Mouse (Mus musculus): ENCODE measurements at regions not wholly inside any gene's neighbourhood (a gene's known extent, or its start where the extent isn't known, plus 50 kb on each side); places are given as distances from the start of the nearest gene placed in this dataset.

DNA sequence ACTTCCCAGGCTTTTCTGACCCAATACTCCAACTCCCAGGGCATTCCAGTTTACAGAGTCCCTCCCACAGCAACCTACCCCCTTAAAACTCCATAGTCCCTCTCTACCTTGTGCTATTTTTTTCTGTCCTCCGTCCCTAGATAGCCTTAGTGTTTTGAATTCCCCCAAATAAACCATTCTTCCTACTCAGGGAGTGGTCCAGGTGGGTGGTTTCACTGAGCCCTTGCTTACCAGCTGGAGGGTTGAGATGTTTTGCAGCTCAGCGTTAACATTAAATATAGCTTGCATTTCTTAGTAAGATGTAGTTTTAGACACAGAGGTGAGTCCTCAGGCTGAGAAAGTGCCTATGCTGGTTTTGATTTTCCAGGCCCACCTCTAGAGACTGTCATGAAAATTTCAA, 313.0 kb downstream of the Bmper start:
- H3K9ac ChIP-seq (ENCODE audit: low read depth, low read length): no peak overlapping the region
- no peaks in the 10 kb centered on the region for H3K79me2 ChIP-seq (ENCODE audit: control insufficient read depth, insufficient read depth, low read length)
- H3K27me3 ChIP-seq (ENCODE audit: control insufficient read depth, insufficient read depth, low read length): no peaks in the 10 kb centered on the region
- no peak for TF ChIP-seq POLR2A (IDR thresholded peaks at IDR 0.05; ENCODE audit: extremely low read depth, insufficient read depth, low read length)
- TF ChIP-seq CTCF (IDR thresholded peaks at IDR 0.05; ENCODE audit: low read depth, low read length): no peak
- no peaks in the 10 kb centered on the region for H3K36me3 ChIP-seq (ENCODE audit: control insufficient read depth, insufficient read depth, low read length)
- no peak for DNase-seq (ENCODE audit: extremely low read depth, low read depth, low spot score)
- no peak overlapping the region for H3K4me3 ChIP-seq (ENCODE audit: insufficient read depth, low read depth, low read length)
- H3K27ac ChIP-seq (replicated peaks; ENCODE audit: insufficient read depth, low read depth, low read length): no peak overlapping the region
- WGBS: 79% methylated on average over 2 of the region's 2 CpGs
- no peaks in the 10 kb centered on the region for H3K4me1 ChIP-seq (ENCODE audit: control insufficient read depth, insufficient read depth, low read length)

- TF ChIP-seq CTCF (IDR thresholded peaks at IDR 0.05; ENCODE audit: low read depth, low read length) (no peak), POLR2A (IDR thresholded peaks at IDR 0.05; ENCODE audit: extremely low read depth, insufficient read depth, low read length) (no peak)
- no peaks in the 10 kb centered on the region for H3K27me3 ChIP-seq (ENCODE audit: control insufficient read depth, insufficient read depth, low read length)
- DNase-seq (ENCODE audit: extremely low read depth, low read depth, low spot score): no peak
- H3K9ac ChIP-seq (ENCODE audit: low read depth, low read length): no peak overlapping the region
- 68% methylated on average over 5 of the region's 5 CpGs for WGBS
- no peaks in the 10 kb centered on the region for H3K79me2 ChIP-seq (ENCODE audit: control insufficient read depth, insufficient read depth, low read length)
- no peaks in the 10 kb centered on the region for H3K4me1 ChIP-seq (ENCODE audit: control insufficient read depth, insufficient read depth, low read length)
- no peak overlapping the region for H3K4me3 ChIP-seq (ENCODE audit: insufficient read depth, low read depth, low read length)
- H3K36me3 ChIP-seq (ENCODE audit: control insufficient read depth, insufficient read depth, low read length): no peaks in the 10 kb centered on the region
- no peak overlapping the region for H3K27ac ChIP-seq (replicated peaks; ENCODE audit: insufficient read depth, low read depth, low read length)
Measured at GRCm38 (mm10) chr9:23538051-23538450, 315.2 kb downstream of the Bmper start.

DNA sequence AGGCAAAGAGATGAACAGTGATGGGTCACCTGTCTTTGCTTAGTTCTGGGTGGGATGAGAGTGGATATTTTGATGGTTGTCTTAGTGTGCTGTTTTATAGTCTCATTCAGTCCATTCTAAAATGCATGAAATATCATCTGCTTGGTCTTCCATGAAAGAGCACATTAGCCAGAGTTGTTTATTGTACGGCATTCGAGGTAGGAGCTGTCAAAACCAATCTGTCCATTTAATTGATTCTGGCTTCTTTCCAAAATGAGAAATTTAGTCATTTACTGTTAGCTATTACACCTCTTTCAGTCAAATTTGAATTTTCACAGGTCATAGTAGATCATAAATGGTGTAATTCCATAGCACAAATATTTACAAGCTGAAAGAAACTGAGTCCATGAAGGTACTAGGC, 328.8 kb downstream of the Bmper start:
- Histone ChIP-seq H3K36me3 (ENCODE audit: control insufficient read depth, insufficient read depth, low read length) (no peaks in the 10 kb centered on the region), H3K27ac (replicated peaks; ENCODE audit: insufficient read depth, low read depth, low read length) (no peak overlapping the region), H3K79me2 (ENCODE audit: control insufficient read depth, insufficient read depth, low read length) (no peaks in the 10 kb centered on the region), H3K4me3 (ENCODE audit: insufficient read depth, low read depth, low read length) (no peak overlapping the region), H3K4me1 (ENCODE audit: control insufficient read depth, insufficient read depth, low read length) (no peaks in the 10 kb centered on the region), H3K27me3 (ENCODE audit: control insufficient read depth, insufficient read depth, low read length) (no peaks in the 10 kb centered on the region), H3K9ac (ENCODE audit: low read depth, low read length) (no peak overlapping the region)
- no peak for TF ChIP-seq POLR2A (IDR thresholded peaks at IDR 0.05; ENCODE audit: extremely low read depth, insufficient read depth, low read length)
- TF ChIP-seq CTCF (IDR thresholded peaks at IDR 0.05; ENCODE audit: low read depth, low read length): no peak
- DNase-seq (ENCODE audit: extremely low read depth, low read depth, low spot score): no peak
- 48% methylated on average over 2 of the region's 2 CpGs for WGBS

DNA sequence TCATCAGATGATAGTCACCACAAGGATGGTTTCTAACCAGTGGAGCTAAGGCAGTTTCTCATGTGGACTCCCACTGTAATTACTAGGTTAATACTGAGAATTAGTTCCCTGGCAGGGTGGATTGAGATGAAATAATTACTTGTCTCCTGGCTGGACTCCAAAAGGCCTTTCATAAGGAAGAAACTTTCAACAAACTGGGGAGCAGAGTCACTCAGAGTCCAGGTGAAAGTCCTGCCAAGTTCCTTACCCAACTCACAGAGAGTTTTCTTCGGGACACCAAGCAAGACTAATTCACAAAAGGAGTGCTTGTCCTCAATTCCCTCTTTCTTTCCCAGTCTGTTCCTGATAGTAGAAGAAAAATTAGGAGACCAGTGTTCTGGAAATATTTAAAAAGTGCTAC, 330.9 kb downstream of the Bmper start:
- WGBS: 55% methylated on average over 1 of the region's 1 CpGs
- Histone ChIP-seq H3K4me3 (ENCODE audit: insufficient read depth, low read depth, low read length) (no peak overlapping the region), H3K4me1 (ENCODE audit: control insufficient read depth, insufficient read depth, low read length) (no peaks in the 10 kb centered on the region), H3K79me2 (ENCODE audit: control insufficient read depth, insufficient read depth, low read length) (no peaks in the 10 kb centered on the region), H3K27me3 (ENCODE audit: control insufficient read depth, insufficient read depth, low read length) (no peaks in the 10 kb centered on the region), H3K36me3 (ENCODE audit: control insufficient read depth, insufficient read depth, low read length) (no peaks in the 10 kb centered on the region), H3K9ac (ENCODE audit: low read depth, low read length) (no peak overlapping the region), H3K27ac (replicated peaks; ENCODE audit: insufficient read depth, low read depth, low read length) (no peak overlapping the region)
- no peak for DNase-seq (ENCODE audit: extremely low read depth, low read depth, low spot score)
- TF ChIP-seq POLR2A (IDR thresholded peaks at IDR 0.05; ENCODE audit: extremely low read depth, insufficient read depth, low read length) (no peak), CTCF (IDR thresholded peaks at IDR 0.05; ENCODE audit: low read depth, low read length) (no peak)

DNA sequence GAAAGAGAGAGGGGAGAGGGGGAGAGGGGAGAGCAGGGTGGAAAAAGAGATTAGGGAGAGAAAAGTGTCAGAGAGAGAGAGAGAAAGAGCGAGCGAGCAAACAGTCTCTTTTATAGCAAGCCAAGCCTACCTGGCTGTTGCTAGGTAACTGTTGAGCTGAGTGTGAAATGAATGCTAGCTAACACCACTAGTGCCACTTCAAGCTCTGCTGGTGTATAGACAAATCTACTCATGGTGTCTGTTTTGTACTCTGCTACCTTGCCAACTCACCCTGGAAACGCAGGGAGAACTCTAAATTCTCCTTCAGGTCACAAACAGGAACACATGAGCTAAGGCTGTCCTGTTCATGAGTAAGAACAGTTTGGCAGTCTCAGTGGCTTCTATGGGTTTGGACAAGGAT, 334.7 kb downstream of the Bmper start:
- TF ChIP-seq POLR2A (IDR thresholded peaks at IDR 0.05; ENCODE audit: extremely low read depth, insufficient read depth, low read length): no peak
- Histone ChIP-seq H3K79me2 (ENCODE audit: control insufficient read depth, insufficient read depth, low read length) (no peaks in the 10 kb centered on the region), H3K27ac (replicated peaks; ENCODE audit: insufficient read depth, low read depth, low read length) (no peak overlapping the region), H3K9ac (ENCODE audit: low read depth, low read length) (no peak overlapping the region), H3K27me3 (ENCODE audit: control insufficient read depth, insufficient read depth, low read length) (no peaks in the 10 kb centered on the region), H3K36me3 (ENCODE audit: control insufficient read depth, insufficient read depth, low read length) (no peaks in the 10 kb centered on the region), H3K4me1 (ENCODE audit: control insufficient read depth, insufficient read depth, low read length) (no peaks in the 10 kb centered on the region), H3K4me3 (ENCODE audit: insufficient read depth, low read depth, low read length) (no peak overlapping the region)
- WGBS: 91% methylated on average over 3 of the region's 3 CpGs
- DNase-seq (ENCODE audit: extremely low read depth, low read depth, low spot score): no peak

- 66% methylated on average over 3 of the region's 3 CpGs for WGBS
- no peaks in the 10 kb centered on the region for H3K79me2 ChIP-seq (ENCODE audit: control insufficient read depth, insufficient read depth, low read length)
- H3K4me1 ChIP-seq (ENCODE audit: control insufficient read depth, insufficient read depth, low read length): no peaks in the 10 kb centered on the region
- no peaks in the 10 kb centered on the region for H3K27me3 ChIP-seq (ENCODE audit: control insufficient read depth, insufficient read depth, low read length)
- no peak overlapping the region for H3K27ac ChIP-seq (replicated peaks; ENCODE audit: insufficient read depth, low read depth, low read length)
- no peak for DNase-seq (ENCODE audit: extremely low read depth, low read depth, low spot score)
- H3K4me3 ChIP-seq (ENCODE audit: insufficient read depth, low read depth, low read length): no peak overlapping the region
- H3K9ac ChIP-seq (ENCODE audit: low read depth, low read length): no peak overlapping the region
- H3K36me3 ChIP-seq (ENCODE audit: control insufficient read depth, insufficient read depth, low read length): no peaks in the 10 kb centered on the region
- no peak for TF ChIP-seq POLR2A (IDR thresholded peaks at IDR 0.05; ENCODE audit: extremely low read depth, insufficient read depth, low read length)
- TF ChIP-seq CTCF (IDR thresholded peaks at IDR 0.05; ENCODE audit: low read depth, low read length): no peak
Measured at GRCm38 (mm10) chr9:23561924-23562323, 339.0 kb downstream of the Bmper start.
